Mouse (Mus musculus): ENCODE results near the gene E130308A19Rik. TPM values are rescaled to one million over a fixed set of nuclear protein-coding genes. Genes with fewer than 3 reads are reported as not detected.

The E130308A19Rik gene
- polyA plus RNA-seq, 1 experiment, result 5.7 TPM

- no peak for TF ChIP-seq GATA1 (IDR thresholded peaks at IDR 0.05; ENCODE audit: low read length)
Measured at GRCm38 (mm10) chr4:59656061-59656642, 30.1 kb downstream of the E130308A19Rik start.

DNA sequence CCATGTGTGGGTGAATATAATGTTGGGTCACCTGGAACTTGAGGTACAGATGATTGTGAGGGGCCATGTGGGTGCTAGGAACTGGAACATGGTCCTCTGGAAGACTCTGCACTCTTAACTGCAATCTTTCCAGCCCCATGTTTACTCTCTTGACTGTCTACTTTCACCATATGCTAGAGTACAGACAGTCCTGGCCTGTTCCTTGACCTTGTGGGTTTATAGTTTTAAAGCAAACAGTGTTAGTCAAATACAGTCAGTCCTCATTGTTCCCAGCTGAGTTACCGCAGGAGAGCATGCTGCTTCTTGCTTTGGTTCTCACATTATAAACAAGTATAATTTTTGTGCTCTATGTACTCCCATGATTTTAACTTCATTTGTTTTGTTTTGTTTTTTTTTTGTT lies 36.2 kb downstream of the E130308A19Rik start:
- no peak for TF ChIP-seq GATA1 (IDR thresholded peaks at IDR 0.05; ENCODE audit: low read length)

DNA sequence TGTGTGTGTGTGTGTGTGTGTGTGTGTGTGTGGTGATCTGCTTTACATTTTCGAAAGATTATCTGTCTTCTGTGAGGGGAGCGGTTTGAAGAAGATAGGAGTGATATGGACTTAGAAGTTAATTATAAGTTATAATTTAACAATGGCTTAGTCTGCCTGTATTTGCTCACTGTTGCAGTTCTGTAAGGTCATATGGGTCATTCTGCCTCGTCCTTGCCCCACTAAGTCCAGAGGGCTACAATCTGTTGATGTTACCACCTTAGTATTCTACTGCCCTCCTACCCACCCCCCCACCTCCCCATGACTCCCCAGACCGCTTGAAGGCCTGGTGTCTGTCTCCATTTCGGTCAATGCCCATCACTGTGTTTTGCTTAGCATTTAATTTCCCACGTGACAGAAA lies 37.4 kb downstream of the E130308A19Rik start:
- TF ChIP-seq GATA1 (IDR thresholded peaks at IDR 0.05; ENCODE audit: low read length), result no peak

DNA sequence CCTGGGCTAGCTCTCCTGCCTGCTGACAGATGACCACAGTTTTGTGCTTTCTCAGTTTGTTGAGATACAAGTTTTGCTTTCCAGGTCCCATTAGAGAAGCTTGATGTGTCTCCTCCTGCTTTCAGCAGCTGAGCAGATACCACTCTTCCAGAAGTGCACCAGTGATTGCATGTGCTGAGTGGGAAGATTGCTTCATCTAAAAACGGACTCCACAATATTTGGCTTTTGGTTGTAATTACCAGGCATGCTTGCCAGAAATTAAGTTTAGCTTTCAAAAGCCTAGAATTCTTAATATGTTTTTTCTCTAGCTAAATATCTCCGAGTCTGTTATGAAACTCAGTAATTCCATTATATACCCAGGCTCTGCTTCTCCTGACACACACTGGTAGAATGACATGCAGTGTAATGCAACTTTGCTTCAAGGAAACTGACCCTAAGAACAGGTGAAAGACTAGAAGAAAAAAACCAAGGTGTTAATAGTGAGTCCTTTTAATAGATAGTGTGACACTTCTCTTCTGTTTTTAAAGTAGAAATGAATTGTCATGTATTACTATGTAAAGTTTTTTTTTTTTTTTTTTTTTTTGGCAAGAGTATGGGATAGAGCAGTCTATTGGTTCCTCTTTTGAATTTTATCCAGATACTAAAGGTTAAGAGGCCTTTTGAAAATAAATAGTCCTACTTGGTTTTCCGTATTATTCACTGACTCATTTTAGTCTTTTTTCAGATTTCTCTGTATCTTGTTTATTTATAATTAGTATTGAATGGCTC lies 40.7 kb downstream of the E130308A19Rik start:
- TF ChIP-seq GATA1 (IDR thresholded peaks at IDR 0.05; ENCODE audit: low read length), result no peak

DNA sequence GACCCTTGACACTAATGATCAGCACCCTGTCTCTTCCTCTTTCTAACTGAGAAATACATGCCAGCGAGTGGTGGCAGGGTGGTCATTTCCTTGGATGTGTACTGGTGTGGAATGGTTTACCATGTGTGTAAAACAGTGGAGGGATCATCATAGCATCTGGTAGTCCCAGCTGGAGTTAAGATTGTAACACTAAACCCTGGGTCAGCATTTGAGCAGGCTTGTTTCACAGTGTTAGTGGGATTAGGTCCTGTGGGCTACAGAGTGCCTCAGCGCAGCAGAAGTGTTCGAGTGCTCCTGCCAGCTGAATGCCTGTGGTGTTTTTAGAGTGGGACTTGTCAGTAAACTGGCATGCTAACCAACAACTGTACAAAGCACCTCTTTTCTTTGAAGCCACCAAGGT lies 42.0 kb downstream of the E130308A19Rik start:
- no peak for TF ChIP-seq GATA1 (IDR thresholded peaks at IDR 0.05; ENCODE audit: low read length)

DNA sequence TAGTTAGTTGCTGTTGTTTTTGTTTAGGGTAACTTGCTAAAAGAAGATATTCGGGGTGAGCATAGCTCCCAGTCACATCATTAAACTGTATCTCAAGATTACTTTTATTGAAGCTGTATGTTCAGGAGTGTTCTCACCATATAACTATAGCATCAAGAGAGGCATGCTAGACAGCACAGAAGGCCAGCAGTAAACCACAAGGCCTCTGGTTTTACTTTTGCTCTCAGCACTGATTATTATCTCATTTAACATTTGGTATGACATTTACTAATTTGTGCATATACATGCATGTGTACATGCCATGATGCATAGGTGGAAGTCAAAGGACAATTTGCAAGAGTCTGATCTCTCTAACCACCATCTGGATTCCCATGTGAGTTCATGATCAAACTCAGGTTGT lies 43.1 kb downstream of the E130308A19Rik start:
- no peak for TF ChIP-seq GATA1 (IDR thresholded peaks at IDR 0.05; ENCODE audit: low read length)

GRCm38 (mm10) chr4:59670015-59670414 lies 44.0 kb downstream of the E130308A19Rik start:
- no peak for TF ChIP-seq GATA1 (IDR thresholded peaks at IDR 0.05; ENCODE audit: low read length)

DNA sequence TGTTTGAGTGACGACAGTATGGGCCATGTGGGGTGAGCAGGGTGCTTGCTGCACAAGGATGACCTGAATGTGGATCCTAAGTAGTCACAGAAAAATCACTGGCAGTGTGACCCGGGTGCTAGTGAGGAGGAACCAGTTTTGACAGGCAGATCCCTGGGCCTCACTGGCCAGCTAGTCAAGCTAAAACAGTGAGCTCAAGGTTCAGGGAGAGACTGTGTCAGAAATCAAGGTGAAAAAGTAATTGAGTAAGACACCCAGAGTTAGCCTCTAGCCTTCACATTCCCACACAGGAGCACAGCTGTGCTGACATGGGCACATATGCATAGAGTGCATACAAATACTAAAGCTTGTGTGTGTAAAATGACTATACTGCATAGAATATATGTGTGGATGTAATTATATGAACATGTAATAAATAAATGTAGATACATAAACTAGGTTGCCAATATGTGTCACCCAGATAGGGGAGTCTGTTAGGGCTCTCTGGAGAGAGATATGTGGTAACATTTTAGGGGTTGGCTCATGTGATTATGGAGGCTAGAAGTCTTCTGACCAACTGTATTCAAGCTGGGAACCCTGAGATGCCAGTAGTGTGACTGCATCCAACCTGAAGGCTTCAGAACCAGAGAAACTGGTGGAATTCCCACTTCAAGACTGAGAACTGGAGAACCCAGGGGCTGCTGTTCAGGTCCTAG lies 47.6 kb downstream of the E130308A19Rik start:
- TF ChIP-seq GATA1 (IDR thresholded peaks at IDR 0.05; ENCODE audit: low read length), result no peak

DNA sequence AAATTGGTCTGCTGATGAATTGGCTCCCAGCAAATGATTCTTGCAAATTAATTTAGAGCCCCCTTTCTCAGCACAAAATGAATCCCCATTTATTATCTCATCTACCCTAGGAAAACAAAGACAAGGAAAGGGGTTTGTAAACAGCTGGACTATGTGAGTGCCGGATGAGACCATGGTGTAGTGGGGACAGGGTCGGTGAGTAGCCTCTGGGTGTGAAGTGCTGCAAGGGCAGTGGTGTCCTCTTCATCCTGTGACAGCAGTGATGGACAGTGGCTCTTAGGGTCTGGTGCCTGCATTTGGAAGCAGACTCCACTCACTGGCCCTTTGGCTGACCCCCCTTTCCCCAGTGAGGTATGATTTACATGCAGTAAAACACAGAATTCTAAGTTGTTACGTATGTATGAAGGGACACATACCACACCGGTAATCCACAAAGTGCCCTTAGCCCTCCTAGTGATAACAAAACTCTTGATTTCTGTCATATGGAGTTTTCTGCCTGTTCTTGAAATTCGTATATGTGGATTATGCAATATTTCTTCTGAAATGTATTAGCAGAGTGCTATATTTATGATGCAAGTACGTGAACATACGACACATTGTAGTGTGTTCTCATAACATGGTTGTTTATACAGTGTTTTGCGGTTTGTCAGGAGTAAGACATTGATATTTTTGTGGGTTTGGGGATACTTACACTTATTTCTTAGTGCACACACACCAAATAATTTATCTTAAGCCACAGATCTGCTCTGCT lies 49.1 kb downstream of the E130308A19Rik start:
- TF ChIP-seq GATA1 (IDR thresholded peaks at IDR 0.05; ENCODE audit: low read length), result no peak

DNA sequence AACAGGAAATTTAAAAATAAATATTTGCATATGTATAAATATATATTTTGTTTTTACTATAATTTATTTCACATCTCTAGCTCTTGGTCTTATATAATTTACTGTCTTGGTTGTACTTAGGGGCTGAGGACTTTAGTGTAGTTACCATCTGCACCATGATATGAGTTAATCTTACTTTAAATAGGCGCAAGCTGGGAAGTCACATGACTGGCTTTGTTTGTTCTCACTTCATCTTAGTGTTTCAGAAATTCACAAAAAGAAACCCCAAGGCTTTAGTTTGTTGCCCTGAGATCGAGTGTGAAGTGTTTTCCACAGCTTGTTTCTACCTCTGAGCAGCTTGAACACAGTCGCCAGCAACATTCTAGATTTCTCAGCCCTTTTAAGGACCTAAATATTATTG lies 49.7 kb downstream of the E130308A19Rik start:
- TF ChIP-seq GATA1 (IDR thresholded peaks at IDR 0.05; ENCODE audit: low read length), result no peak

DNA sequence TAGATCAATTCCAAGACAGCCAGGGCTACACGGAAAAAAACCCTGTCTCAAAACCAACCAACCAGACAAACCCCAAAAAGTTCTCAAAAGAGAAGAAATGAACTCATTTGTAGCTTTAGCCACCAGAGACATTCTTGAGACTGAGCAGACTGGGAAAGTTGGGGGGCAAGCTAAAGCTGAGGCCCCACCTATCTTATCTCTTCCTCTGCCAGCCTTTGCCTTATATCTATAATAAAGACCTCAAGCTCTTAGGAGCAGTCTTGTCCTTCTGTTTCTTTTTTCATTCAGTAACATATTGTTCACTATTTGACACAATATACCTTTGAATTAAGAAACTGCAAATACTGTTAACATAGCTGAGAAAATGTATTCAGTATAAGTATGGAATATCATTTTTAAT lies 55.4 kb downstream of the E130308A19Rik start:
- no peak for TF ChIP-seq GATA1 (IDR thresholded peaks at IDR 0.05; ENCODE audit: low read length)

GRCm38 (mm10) chr4:59682491-59682890 lies 56.5 kb downstream of the E130308A19Rik start:
- TF ChIP-seq GATA1 (IDR thresholded peaks at IDR 0.05; ENCODE audit: low read length), result no peak

- no peak for TF ChIP-seq GATA1 (IDR thresholded peaks at IDR 0.05; ENCODE audit: low read length)
Measured at GRCm38 (mm10) chr4:59682950-59683349, 56.9 kb downstream of the E130308A19Rik start.

DNA sequence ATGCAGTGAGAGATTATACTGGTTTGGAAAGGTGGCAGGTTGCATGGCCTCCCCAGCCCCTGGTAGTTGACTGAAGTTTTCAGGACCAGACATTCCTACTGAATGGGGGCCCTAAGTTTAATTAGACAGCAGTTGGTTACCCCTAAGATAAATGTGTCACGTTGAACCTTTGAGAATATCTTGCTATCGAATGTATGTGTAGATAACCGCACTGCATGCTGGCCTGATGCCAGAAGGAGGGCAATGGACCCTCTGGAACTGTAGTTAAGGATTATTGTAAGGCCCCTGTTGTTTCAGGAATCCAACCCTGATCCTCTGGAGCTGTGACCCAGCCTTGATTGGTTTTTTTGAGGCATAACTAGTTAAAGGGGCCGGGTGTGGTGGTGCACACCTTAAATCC lies 58.3 kb downstream of the E130308A19Rik start:
- TF ChIP-seq GATA1 (IDR thresholded peaks at IDR 0.05; ENCODE audit: low read length), result peak; percentile 31

GRCm38 (mm10) chr4:59686716-59687115 lies 60.7 kb downstream of the E130308A19Rik start:
- TF ChIP-seq GATA1 (IDR thresholded peaks at IDR 0.05; ENCODE audit: low read length), result no peak

DNA sequence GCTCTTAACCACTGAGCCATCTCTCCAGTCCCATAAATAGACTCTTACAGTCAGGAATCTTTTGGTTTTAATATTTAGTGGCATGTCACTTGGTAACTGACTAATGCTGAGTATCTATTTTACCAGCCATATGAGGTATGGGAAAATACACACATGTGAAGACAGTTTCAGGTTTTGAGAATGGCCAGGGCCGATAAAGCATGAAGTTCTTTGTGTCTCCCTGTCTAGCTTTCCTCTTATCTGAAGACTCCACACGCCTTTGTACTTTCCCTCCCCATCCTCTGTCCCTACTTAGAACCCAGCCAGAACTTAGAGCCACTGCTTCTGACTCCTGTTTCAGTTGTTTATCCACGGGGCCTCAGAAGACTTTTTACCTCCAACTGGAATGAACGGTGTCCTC lies 63.0 kb downstream of the E130308A19Rik start:
- TF ChIP-seq GATA1 (IDR thresholded peaks at IDR 0.05; ENCODE audit: low read length), result peak; percentile 67
